Mouse (Mus musculus): ENCODE measurements around the gene Ntn4. TPM values are rescaled to one million over a fixed set of nuclear protein-coding genes. Genes with fewer than 3 reads are reported as not detected.

The Ntn4 gene
- total and polyA plus RNA-seq, 3 experiments: 0.16 to 41.5 TPM; not detected in 1

GRCm38 (mm10) chr10:93700589-93701363 lies 60.3 kb downstream of the Ntn4 start:
- TF ChIP-seq CTCF (IDR thresholded peaks at IDR 0.05; ENCODE audit: low read depth, low read length): no peak
- TF ChIP-seq GATA2 (IDR thresholded peaks at IDR 0.05; ENCODE audit: borderline replicate concordance, low read depth, low read length): no peak
- TF ChIP-seq POLR2AphosphoS5 (IDR thresholded peaks at IDR 0.05; ENCODE audit: insufficient replicate concordance, low read depth, low read length): no peak
- TF ChIP-seq GATA1 (IDR thresholded peaks at IDR 0.05; ENCODE audit: borderline replicate concordance, low read length): no peak
- no peak for TF ChIP-seq TAL1 (conservative IDR thresholded peaks at IDR 0.05; ENCODE audit: low read depth, low read length)
- DNase-seq (ENCODE audit: low spot score): no peak
- H3K4me3 ChIP-seq (ENCODE audit: low read depth, low read length): no peak overlapping the region
- no peaks in the 10 kb centered on the region for H3K4me1 ChIP-seq (ENCODE audit: insufficient read depth, low read depth, low read length)
- no peaks in the 10 kb centered on the region for H3K36me3 ChIP-seq (replicated peaks)
- no peak; the same call in 1 of the 2 replicates for ATAC-seq (ENCODE audit: extremely low read depth, insufficient number of reproducible peaks, low FRiP score, poor library complexity, severe bottlenecking)
- no peaks in the 10 kb centered on the region for H3K9me3 ChIP-seq (replicated peaks)
- peaks cover 4% of the 10 kb centered on the region; the same call in 1 of the 2 replicates for H3K27me3 ChIP-seq (ENCODE audit: insufficient read depth, low read length)

DNA sequence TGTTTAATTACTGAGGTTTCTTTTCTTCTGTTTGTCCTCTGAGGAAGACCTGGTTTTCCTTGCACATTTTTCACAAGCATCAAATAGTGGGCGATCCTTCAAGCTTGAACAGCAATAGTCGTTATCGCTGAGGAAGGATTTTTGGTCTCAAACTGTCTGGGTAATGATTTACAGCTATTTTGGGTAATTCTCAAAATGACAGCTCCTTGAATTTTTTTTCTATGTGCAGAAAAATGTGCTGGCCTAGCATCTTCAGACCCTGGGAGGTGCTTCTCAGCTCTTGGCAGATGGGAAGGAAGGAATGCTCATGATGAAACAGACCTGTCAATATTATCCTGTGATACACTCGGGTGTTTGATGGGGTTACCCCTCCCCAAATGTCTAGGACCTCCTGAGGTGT lies 63.5 kb downstream of the Ntn4 start:
- Histone ChIP-seq H3K36me3 (replicated peaks) (no peaks in the 10 kb centered on the region), H3K27me3 (ENCODE audit: insufficient read depth, low read length) (peaks cover 6% of the 10 kb centered on the region), H3K4me3 (ENCODE audit: low read depth, low read length) (no peak overlapping the region), H3K9me3 (replicated peaks) (no peaks in the 10 kb centered on the region), H3K4me1 (ENCODE audit: insufficient read depth, low read depth, low read length) (no peaks in the 10 kb centered on the region)
- DNase-seq (ENCODE audit: low spot score): no peak
- ATAC-seq (ENCODE audit: extremely low read depth, insufficient number of reproducible peaks, low FRiP score, poor library complexity, severe bottlenecking): no peak
- TF ChIP-seq POLR2AphosphoS5 (IDR thresholded peaks at IDR 0.05; ENCODE audit: insufficient replicate concordance, low read depth, low read length) (no peak), GATA1 (IDR thresholded peaks at IDR 0.05; ENCODE audit: borderline replicate concordance, low read length) (no peak), TAL1 (conservative IDR thresholded peaks at IDR 0.05; ENCODE audit: low read depth, low read length) (no peak), GATA2 (IDR thresholded peaks at IDR 0.05; ENCODE audit: borderline replicate concordance, low read depth, low read length) (no peak), CTCF (IDR thresholded peaks at IDR 0.05; ENCODE audit: low read depth, low read length) (no peak)

DNA sequence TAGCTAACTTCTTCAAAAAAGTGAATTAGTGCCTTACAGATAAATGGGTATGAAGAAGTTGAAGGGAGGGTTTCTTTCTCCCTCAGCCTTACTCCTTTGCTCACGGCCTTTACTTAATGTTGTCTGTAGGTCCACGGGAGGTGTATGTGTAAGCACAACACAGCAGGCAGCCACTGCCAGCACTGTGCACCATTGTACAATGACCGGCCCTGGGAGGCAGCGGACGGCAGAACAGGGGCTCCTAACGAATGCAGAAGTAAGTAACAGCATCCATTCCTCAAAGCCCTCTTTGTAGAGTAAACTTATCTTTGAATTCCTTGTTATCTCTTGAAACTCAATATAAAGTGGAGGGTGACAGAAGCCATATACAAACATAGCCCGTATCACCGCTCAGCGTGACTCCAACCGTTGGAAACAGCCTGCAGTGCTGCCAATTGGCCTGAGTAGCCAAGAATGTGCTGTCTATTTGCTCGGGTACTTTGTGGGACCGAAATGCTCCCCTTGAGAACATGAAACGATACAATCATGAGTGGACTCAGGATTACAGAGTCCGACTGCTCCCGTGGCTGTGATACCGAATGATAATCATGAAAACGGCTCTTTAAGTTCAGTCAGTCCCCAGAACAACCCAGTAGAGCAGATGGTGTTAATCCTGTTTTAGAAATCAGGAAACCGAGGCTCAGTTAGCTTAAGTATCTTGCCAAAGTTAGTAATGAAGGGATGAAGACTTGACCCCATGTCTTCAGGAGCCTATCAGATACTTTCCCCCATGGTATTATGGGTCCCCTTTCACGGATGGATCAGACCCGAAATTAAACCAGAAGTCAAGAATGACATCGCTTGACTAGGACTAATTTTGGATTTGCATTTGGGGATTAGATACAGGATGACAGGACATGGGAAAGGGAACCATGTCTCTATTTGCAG lies 66.9 kb downstream of the Ntn4 start:
- Histone ChIP-seq H3K36me3 (replicated peaks) (no peaks in the 10 kb centered on the region), H3K4me1 (ENCODE audit: insufficient read depth, low read depth, low read length) (no peaks in the 10 kb centered on the region), H3K27me3 (ENCODE audit: insufficient read depth, low read length) (peaks cover 7% of the 10 kb centered on the region; the same call in 1 of the 2 replicates), H3K4me3 (ENCODE audit: low read depth, low read length) (no peak overlapping the region), H3K9me3 (replicated peaks) (no peaks in the 10 kb centered on the region)
- DNase-seq (ENCODE audit: low spot score): no peak
- ATAC-seq (ENCODE audit: extremely low read depth, insufficient number of reproducible peaks, low FRiP score, poor library complexity, severe bottlenecking): no peak
- no peak for TF ChIP-seq CTCF (IDR thresholded peaks at IDR 0.05; ENCODE audit: low read depth, low read length)
- no peak for TF ChIP-seq GATA2 (IDR thresholded peaks at IDR 0.05; ENCODE audit: borderline replicate concordance, low read depth, low read length)
- no peak for TF ChIP-seq POLR2AphosphoS5 (IDR thresholded peaks at IDR 0.05; ENCODE audit: insufficient replicate concordance, low read depth, low read length)
- TF ChIP-seq GATA1 (IDR thresholded peaks at IDR 0.05; ENCODE audit: borderline replicate concordance, low read length): no peak
- no peak for TF ChIP-seq TAL1 (conservative IDR thresholded peaks at IDR 0.05; ENCODE audit: low read depth, low read length)

DNA sequence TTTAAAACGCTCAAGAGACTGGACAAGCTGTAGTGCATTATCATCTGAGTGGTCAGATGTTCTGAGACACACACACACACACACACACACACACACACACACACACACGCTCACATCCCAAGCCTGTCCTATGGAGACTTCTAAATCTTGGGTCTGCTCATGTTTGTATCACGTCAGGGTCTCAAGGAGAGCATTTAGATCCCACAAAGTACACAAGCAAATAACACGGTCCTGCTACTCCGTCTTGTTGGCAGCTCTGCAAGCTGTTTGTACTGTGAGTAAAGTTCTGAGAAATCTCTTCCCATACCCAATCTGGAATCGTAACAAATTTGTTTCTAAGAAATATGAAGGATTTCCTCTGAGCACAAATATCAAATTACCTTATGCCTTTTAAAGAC lies 67.6 kb downstream of the Ntn4 start:
- Histone ChIP-seq H3K36me3 (replicated peaks) (no peaks in the 10 kb centered on the region), H3K4me3 (ENCODE audit: low read depth, low read length) (no peak overlapping the region), H3K4me1 (ENCODE audit: insufficient read depth, low read depth, low read length) (no peaks in the 10 kb centered on the region), H3K9me3 (replicated peaks) (no peaks in the 10 kb centered on the region), H3K27me3 (ENCODE audit: insufficient read depth, low read length) (peaks cover 7% of the 10 kb centered on the region; the same call in 1 of the 2 replicates)
- DNase-seq (ENCODE audit: low spot score): no peak
- no peak for ATAC-seq (ENCODE audit: extremely low read depth, insufficient number of reproducible peaks, low FRiP score, poor library complexity, severe bottlenecking)
- TF ChIP-seq GATA2 (IDR thresholded peaks at IDR 0.05; ENCODE audit: borderline replicate concordance, low read depth, low read length) (no peak), POLR2AphosphoS5 (IDR thresholded peaks at IDR 0.05; ENCODE audit: insufficient replicate concordance, low read depth, low read length) (no peak), CTCF (IDR thresholded peaks at IDR 0.05; ENCODE audit: low read depth, low read length) (no peak), TAL1 (conservative IDR thresholded peaks at IDR 0.05; ENCODE audit: low read depth, low read length) (no peak), GATA1 (IDR thresholded peaks at IDR 0.05; ENCODE audit: borderline replicate concordance, low read length) (no peak)

GRCm38 (mm10) chr10:93708515-93708914 lies 68.0 kb downstream of the Ntn4 start:
- no peaks in the 10 kb centered on the region for H3K9me3 ChIP-seq (replicated peaks)
- no peak overlapping the region for H3K4me3 ChIP-seq (ENCODE audit: low read depth, low read length)
- ATAC-seq (ENCODE audit: extremely low read depth, insufficient number of reproducible peaks, low FRiP score, poor library complexity, severe bottlenecking): no peak
- no peak for DNase-seq (ENCODE audit: low spot score)
- H3K4me1 ChIP-seq (ENCODE audit: insufficient read depth, low read depth, low read length): no peaks in the 10 kb centered on the region
- H3K36me3 ChIP-seq (replicated peaks): no peaks in the 10 kb centered on the region
- H3K27me3 ChIP-seq (ENCODE audit: insufficient read depth, low read length): peaks cover 7% of the 10 kb centered on the region; the same call in 1 of the 2 replicates
- no peak for TF ChIP-seq CTCF (IDR thresholded peaks at IDR 0.05; ENCODE audit: low read depth, low read length)
- TF ChIP-seq GATA1 (IDR thresholded peaks at IDR 0.05; ENCODE audit: borderline replicate concordance, low read length): no peak
- TF ChIP-seq POLR2AphosphoS5 (IDR thresholded peaks at IDR 0.05; ENCODE audit: insufficient replicate concordance, low read depth, low read length): no peak

- no peak for DNase-seq (ENCODE audit: low spot score)
- Histone ChIP-seq H3K4me3 (ENCODE audit: low read depth, low read length) (no peak overlapping the region), H3K36me3 (replicated peaks) (no peaks in the 10 kb centered on the region), H3K27me3 (ENCODE audit: insufficient read depth, low read length) (peaks cover 7% of the 10 kb centered on the region; the same call in 1 of the 2 replicates), H3K9me3 (replicated peaks) (no peaks in the 10 kb centered on the region), H3K4me1 (ENCODE audit: insufficient read depth, low read depth, low read length) (no peaks in the 10 kb centered on the region)
- ATAC-seq (ENCODE audit: extremely low read depth, insufficient number of reproducible peaks, low FRiP score, poor library complexity, severe bottlenecking): no peak
- TF ChIP-seq POLR2AphosphoS5 (IDR thresholded peaks at IDR 0.05; ENCODE audit: insufficient replicate concordance, low read depth, low read length): no peak
- TF ChIP-seq TAL1 (conservative IDR thresholded peaks at IDR 0.05; ENCODE audit: low read depth, low read length): no peak
These were observed 69.1 kb downstream of the Ntn4 start for GRCm38 (mm10) chr10:93709536-93709935.
